Mouse (Mus musculus): ENCODE results near the gene Dcun1d1.

Dcun1d1 gene

DNA sequence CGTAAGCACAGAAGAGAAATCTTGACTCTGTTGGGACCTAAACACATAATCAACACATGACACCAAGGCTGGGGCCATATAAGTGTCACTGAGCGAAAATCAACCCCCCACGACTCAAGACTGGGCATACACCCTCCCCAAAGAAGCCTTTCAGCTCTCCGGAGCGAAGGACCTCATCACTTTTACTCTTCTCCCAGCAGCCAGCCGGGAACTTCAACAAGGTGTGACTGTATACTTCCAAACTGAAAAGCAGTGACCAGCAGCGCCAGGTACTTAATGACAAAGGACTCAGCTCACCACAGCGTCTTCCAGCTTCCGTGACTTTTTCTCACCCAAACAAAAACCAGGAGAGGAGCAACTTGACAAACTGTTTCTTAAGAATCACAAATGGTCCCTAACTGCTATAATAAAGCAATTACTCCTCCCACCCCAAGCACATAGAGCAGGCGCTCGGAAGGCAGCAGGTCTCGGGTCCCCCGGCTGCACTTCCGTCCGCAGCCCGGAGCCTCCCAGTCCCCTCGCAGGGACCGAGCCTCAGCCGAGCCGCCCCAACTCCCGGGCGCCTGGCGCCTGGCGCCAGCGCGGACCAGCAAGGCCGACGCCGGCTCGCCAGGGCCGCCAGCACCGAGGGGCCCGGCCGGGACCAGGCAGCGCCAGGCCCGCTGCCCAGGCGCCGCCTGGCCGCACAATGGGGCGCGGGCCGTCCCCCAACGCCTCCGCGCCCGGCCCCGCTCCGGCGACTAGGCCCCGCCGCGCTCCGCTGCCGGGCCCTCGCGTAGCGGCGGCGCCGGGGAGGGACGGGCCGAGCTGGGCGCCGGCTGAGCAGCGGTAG, 5.1 kb downstream of the Dcun1d1 start:
- DNase-seq (ENCODE audit: extremely low read depth, low read depth, low spot score): no peak

GRCm38 (mm10) chr3:35931359-35931758, 5.9 kb downstream of the Dcun1d1 start:
- DNase-seq (ENCODE audit: extremely low read depth, low read depth, low spot score): no peak

DNA sequence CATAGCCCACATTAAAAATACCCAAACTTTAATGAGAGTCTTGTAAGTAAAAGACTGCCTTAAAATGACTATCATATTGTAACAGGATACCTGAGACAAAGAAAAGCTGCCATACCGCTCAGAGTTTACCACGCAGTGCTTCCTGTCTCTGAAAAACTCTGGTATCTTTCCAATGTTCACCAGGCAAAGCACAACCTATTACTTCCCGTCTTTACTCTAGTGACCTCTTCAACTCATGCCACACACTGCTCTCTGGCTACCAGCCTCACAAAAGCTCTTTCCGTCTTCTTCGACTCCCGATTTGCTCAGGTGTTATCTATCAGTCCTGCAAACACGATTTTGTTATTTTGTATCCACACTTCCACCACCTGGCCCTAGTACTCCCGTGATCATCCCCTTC, 7.4 kb downstream of the Dcun1d1 start:
- no peak for DNase-seq (ENCODE audit: extremely low read depth, low read depth, low spot score)

GRCm38 (mm10) chr3:35929406-35929805, 7.8 kb downstream of the Dcun1d1 start:
- DNase-seq (ENCODE audit: extremely low read depth, low read depth, low spot score): no peak

DNA sequence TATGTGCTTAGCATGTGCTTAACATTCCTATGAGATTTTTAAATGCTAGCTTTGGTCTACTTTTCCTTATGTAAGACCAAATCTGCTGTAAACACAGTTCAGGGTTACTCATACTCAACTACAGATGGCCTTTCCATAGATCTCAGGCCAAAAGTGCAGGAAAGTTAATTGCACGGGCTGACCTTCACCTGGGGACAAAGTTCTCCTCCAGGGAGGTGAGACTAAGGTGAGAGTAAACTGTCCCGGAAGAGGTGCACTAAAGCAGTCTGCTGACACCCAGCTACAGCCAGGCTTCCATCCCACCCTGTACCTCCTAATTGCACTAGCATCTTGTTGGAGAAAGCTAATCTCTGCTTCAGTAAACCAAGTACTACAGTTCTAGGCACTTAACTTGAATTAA, 11.4 kb downstream of the Dcun1d1 start:
- DNase-seq (ENCODE audit: extremely low read depth, low read depth, low spot score): no peak

DNA sequence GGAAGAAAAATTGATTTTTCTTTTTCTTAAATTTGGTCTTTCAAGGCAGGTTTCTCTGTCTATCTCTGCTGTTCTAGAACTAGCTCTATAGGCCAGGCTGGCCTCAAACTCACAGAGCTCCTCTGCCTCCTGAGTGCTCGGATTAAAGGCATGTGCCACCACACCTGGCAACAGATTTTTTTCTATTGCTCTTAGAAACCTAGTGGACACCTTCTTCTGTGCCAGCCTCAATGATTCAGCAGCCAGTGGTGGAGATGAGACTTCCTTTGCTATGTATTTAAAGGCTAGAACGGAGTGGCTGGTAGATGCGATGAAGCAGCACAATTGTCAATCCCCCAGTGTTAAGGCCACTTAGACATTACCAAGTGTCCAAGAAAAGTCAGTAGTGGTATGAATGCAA, 13.2 kb downstream of the Dcun1d1 start:
- no peak for DNase-seq (ENCODE audit: extremely low read depth, low read depth, low spot score)

DNA sequence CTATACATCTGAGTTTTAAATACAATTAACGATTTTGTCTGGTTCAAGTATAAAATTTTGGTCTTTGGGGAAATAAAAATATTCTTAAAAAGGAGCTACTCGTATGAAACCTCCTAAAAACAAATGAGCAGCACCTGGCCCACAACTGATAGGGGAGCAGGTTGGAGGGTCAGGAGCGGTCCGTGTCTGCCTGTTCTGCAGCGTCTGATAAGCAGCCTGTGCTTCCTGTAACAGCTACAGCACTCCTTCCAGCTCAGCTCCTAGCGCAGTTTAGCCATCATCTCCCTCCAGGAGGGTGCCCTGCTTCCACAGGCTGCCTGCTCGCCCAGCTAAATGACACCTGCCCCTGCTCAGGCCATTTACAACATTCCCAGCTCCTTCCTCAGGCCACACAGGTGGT, 13.8 kb downstream of the Dcun1d1 start:
- DNase-seq (ENCODE audit: extremely low read depth, low read depth, low spot score): no peak

- no peak for DNase-seq (ENCODE audit: extremely low read depth, low read depth, low spot score)
These were observed 14.7 kb downstream of the Dcun1d1 start for GRCm38 (mm10) chr3:35922522-35922921.

GRCm38 (mm10) chr3:35918229-35918628, 19.0 kb downstream of the Dcun1d1 start:
- no peak for DNase-seq (ENCODE audit: extremely low read depth, low read depth, low spot score)

GRCm38 (mm10) chr3:35908982-35909680, 28.1 kb downstream of the Dcun1d1 start:
- DNase-seq (ENCODE audit: extremely low read depth, low read depth, low spot score): no peak

- DNase-seq (ENCODE audit: extremely low read depth, low read depth, low spot score): no peak
These were observed 36.6 kb downstream of the Dcun1d1 start for GRCm38 (mm10) chr3:35900555-35901204.

DNA sequence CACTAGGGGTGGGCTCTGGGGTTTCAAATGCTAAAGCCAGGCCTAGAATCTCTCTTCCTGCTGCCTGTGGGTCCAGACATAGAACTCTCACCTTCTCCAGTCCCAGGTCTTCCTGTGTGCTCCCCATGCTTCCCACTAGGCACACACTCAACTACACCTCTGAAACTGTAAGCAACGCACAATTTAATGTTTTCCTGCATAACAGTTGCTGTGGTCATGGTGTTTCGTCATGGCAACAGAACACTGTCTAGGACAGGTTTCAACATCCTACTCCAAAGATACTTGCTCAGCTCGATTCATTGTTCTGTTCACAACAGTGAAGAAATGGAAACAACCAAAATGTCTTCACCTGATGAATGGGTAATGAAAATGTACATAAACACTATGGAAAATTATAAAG, 38.1 kb downstream of the Dcun1d1 start:
- DNase-seq (ENCODE audit: extremely low read depth, low read depth, low spot score): no peak

DNA sequence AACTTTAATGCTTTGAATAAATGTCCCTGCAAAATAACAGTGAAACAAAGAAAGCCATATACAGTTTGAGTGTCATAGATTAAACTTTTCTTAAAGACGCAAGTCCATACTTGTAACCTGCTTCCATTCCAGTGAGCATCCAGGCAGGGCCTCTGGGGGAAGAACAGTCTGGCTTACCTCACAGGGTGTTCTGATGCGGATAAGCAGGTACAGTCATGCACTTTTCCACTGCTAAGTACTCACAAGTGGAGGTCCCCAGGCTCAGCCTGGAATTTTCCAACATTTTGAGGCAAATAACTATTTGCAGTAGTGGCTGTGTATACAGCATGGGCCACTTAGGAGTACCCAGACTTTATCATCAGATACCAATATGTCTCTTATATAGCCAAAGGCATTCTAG, 39.3 kb downstream of the Dcun1d1 start:
- DNase-seq (ENCODE audit: extremely low read depth, low read depth, low spot score): no peak

- no peak for DNase-seq (ENCODE audit: extremely low read depth, low read depth, low spot score)
These were observed 44.1 kb downstream of the Dcun1d1 start for GRCm38 (mm10) chr3:35893156-35893555.

DNA sequence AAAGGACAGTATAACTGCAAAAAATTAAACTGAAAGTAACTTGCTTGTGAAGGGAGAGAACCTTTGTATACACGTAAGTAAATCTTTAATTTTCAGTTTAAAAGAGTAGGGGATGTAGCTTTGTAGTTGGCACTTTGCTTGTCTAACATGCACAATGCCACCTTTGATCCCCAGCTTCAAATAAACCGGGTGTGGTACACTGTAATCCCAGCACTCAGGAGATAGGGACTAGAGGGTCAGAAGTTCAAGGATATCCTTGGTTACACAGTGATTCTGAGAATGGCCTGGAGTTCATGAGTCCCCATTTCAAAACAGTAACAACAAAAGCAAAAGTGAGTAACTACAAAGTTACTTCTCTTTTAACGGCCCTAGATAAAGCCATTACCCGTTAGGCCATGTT, 46.1 kb downstream of the Dcun1d1 start:
- DNase-seq (ENCODE audit: extremely low read depth, low read depth, low spot score): no peak

GRCm38 (mm10) chr3:35889531-35889930, 47.7 kb downstream of the Dcun1d1 start:
- no peak for DNase-seq (ENCODE audit: extremely low read depth, low read depth, low spot score)

GRCm38 (mm10) chr3:35883267-35883666, 54.0 kb downstream of the Dcun1d1 start:
- no peak for DNase-seq (ENCODE audit: extremely low read depth, low read depth, low spot score)

GRCm38 (mm10) chr3:35849326-35849725, 87.9 kb downstream of the Dcun1d1 start:
- DNase-seq (ENCODE audit: extremely low read depth, low read depth, low spot score): no peak
